Mouse (Mus musculus) heart, embryonic 12.5 days (tissue): ENCODE data around the gene Clybl. TPM values are rescaled to one million over a fixed set of nuclear protein-coding genes. Genes with fewer than 3 reads are reported as not detected.

Experiments
- ATAC-seq: fragments of 200-750 bp; cut with Nextera tagmentation; 2 replicates; pipeline ENCODE4 v1.8.0; 2017; ENCODE audit warnings: moderate TSS enrichment, moderate library complexity; ENCODE audit not compliant: insufficient number of reproducible peaks, low FRiP score
- H3K27ac ChIP-seq: fragments of 300-500 bp; sonication (generic); 2 replicates; pipeline ENCODE4 v1.5.1; 2016; ENCODE audit warnings: mild to moderate bottlenecking, moderate library complexity; ENCODE audit not compliant: poor library complexity, severe bottlenecking
- H3K27me3 ChIP-seq: fragments of 300-500 bp; sonication (generic); replicated peaks from 2 replicates; pipeline ENCODE4 v1.6.1; 2016; ENCODE audit warnings: mild to moderate bottlenecking, moderate library complexity
- H3K36me3 ChIP-seq: fragments of 300-500 bp; sonication (generic); 2 replicates; pipeline ENCODE4 v1.6.1; 2016; ENCODE audit warnings: mild to moderate bottlenecking, moderate library complexity
- H3K4me1 ChIP-seq: fragments of 300-500 bp; sonication (generic); replicated peaks from 2 replicates; pipeline ENCODE4 v1.6.1; 2016; ENCODE audit warnings: mild to moderate bottlenecking
- H3K4me2 ChIP-seq: fragments of 300-500 bp; sonication (generic); 2 replicates; pipeline ENCODE4 v1.6.1; 2016; ENCODE audit warnings: mild to moderate bottlenecking, moderate library complexity
- H3K4me3 ChIP-seq: fragments of 300-500 bp; sonication (generic); 2 replicates; pipeline ENCODE4 v1.5.1; 2016; ENCODE audit warnings: mild to moderate bottlenecking
- H3K9ac ChIP-seq: fragments of 300-500 bp; sonication (generic); 2 replicates; pipeline ENCODE4 v1.6.1; 2016; ENCODE audit warnings: mild to moderate bottlenecking, moderate library complexity
- H3K9me3 ChIP-seq: fragments of 300-500 bp; sonication (generic); replicated peaks from 2 replicates; pipeline ENCODE4 v1.6.1; 2016; ENCODE audit warnings: mild to moderate bottlenecking, moderate library complexity
- WGBS: fragments of 180-500 bp; shearing (Covaris S2); methylation state at CpG from one replicate; pipeline ENCODE4 v1.1.7; 2016; 5-methylcytosine and 5-hydroxymethylcytosine counted together
- polyA plus RNA-seq: library from polyadenylated mRNA; unstranded; fragments of >200 nt; fragmentation: Nextera tagmentation; extraction: Ambion mirVana; gene quantifications from 2 replicates; pipeline ENCODE4 v1.2.1, GENCODE M21; 2016

The Clybl gene
- polyA plus RNA-seq, 1 experiment from 2014 or later: 72.8 TPM

DNA sequence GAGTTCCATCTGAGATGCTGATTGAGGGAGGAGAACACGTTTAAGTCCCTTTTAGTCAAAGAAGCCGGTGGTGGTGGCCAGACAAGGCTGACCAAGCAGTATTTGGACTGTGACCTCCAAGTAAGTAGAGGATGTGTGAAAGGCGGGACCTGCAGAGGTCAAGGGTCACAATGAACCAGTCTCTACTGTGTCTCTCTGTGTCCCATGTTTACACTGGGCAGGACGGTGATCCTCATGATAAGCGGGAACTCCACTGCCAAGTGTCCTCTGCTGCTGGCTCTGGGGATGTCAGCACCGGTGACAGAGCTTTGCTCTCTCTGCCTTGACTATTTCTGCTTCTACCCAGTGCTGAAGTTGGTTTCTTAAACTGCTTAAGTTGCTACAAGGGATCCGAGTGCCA is 10.5 kb upstream of the Clybl start:
- H3K4me2 ChIP-seq: no peak overlapping the region
- H3K27me3 ChIP-seq: peaks cover 6% of the 10 kb centered on the region; the same call in 1 of the 2 replicates
- no peaks in the 10 kb centered on the region for H3K4me1 ChIP-seq
- ATAC-seq: no peak
- 72% methylated on average over 7 of the region's 7 CpGs for WGBS
- no peaks in the 10 kb centered on the region for H3K9me3 ChIP-seq
- no peak overlapping the region for H3K9ac ChIP-seq
- H3K27ac ChIP-seq: no peak overlapping the region
- no peaks in the 10 kb centered on the region for H3K36me3 ChIP-seq
- H3K4me3 ChIP-seq: no peak overlapping the region

DNA sequence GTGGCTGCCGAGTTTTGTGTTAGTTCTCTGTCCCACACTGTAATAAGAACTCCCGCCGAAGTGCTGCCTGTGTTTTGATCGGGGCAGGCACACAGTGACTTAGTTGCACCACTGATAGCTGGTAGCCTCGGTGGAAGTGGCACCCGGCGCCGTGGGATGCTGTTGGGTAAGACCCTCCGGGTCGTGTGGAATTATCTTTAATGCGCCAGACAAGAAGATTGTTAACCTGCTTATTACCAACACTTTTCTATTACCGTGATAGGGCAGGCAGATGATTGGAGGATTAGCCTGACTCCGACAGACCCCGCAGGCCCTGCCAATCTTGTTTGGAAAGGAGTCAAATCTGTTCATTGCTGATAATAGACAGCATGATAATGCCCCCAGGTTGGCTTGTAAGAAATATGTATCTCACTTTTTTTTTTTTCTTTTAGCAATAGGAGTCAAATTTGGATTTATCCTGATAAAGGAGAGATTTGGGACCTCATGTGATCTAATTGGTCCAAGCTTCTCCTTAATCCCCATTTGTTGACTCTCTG is 5.2 kb upstream of the Clybl start:
- H3K9ac ChIP-seq: no peak overlapping the region
- no peak overlapping the region for H3K27ac ChIP-seq
- no peaks in the 10 kb centered on the region for H3K9me3 ChIP-seq
- H3K4me3 ChIP-seq: no peak overlapping the region
- H3K27me3 ChIP-seq: peaks cover 3% of the 10 kb centered on the region; the same call in 1 of the 2 replicates
- WGBS: 74% methylated on average over 14 of the region's 14 CpGs
- peaks cover 12% of the 10 kb centered on the region for H3K4me1 ChIP-seq
- ATAC-seq: no peak
- no peaks in the 10 kb centered on the region for H3K36me3 ChIP-seq
- H3K4me2 ChIP-seq: no peak overlapping the region

DNA sequence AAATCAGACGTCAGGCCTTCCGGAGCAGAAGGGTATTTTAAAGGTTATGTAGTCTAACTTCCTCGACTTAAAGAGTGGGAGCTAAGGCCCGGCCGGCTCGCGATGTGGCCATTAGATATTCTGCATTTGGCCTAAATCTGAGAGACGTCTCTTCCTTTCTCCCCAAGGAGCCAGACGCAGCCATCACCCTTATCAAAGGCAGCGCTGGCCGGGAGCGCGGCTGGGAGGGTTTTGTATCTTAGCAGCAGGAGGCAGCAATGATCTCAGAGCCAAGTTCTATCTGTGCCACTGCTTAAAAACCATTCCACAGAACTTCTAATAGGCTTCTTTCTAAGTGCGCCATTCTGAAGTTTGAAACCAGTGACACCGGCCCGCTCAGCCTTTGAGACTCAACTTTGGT is 2.2 kb upstream of the Clybl start:
- H3K27me3 ChIP-seq: 0 out of 2 replicates have a peak, but pooled peaks cover 3% of the 10 kb centered on the region
- no peaks in the 10 kb centered on the region for H3K36me3 ChIP-seq
- no peaks in the 10 kb centered on the region for H3K9me3 ChIP-seq
- no peak overlapping the region for H3K9ac ChIP-seq
- 25% methylated on average over 16 of the region's 16 CpGs for WGBS
- ATAC-seq: no peak
- 0 out of 2 replicates have a peak overlapping the region, but pooled peaks have one; percentile 6 for H3K4me2 ChIP-seq
- H3K27ac ChIP-seq: no peak overlapping the region
- H3K4me1 ChIP-seq: peaks cover 24% of the 10 kb centered on the region
- no peak overlapping the region for H3K4me3 ChIP-seq

DNA sequence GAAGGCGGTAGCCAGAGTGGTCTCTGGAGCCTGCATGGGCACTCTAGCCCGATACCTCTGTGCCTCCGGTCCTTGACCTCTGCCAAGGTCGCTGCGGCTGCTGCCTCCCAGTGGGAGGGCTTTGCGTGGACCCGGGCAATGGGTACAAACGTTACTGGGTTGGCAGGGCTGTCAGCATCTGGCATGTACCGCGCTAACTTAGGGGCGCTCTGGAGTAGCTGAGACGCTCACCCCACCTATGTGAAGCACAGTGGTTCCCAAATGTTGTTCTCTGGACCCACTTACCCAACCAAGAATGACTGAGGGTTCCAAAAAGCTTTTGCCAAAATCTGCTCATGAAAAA is 282 bp downstream of the Clybl start:
- 0% methylated on average over 12 of the region's 12 CpGs for WGBS
- peak overlapping the region; percentile 89 for H3K4me3 ChIP-seq
- H3K4me2 ChIP-seq: peak overlapping the region; percentile 76
- H3K27me3 ChIP-seq: 0 out of 2 replicates have a peak, but pooled peaks cover 3% of the 10 kb centered on the region
- peak overlapping the region; percentile 55 for H3K27ac ChIP-seq
- H3K4me1 ChIP-seq: peaks cover 24% of the 10 kb centered on the region
- H3K9ac ChIP-seq: peak overlapping the region; percentile 84
- no peaks in the 10 kb centered on the region for H3K9me3 ChIP-seq
- no peaks in the 10 kb centered on the region for H3K36me3 ChIP-seq
- peak; percentile 58 for ATAC-seq

DNA sequence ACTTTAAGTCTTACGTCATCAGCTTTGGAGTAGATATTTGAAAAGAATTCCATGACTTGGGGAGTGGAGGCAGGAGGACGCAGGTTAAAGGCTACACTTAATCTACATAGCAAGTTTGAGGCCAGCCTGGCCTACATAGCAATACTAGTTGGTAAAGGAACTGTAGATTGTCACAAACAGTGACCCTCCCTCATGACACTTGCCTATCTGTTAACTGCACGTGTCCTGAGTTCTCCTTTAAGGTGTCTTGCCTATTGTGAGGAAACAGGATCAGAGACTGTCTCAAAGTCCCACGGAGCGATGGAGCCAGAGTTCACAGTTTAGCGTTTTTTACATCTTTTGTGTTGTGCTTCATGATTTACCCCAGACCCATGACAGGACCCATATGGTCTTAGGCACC is 716 bp downstream of the Clybl start:
- no peak for ATAC-seq
- 68% methylated on average over 6 of the region's 6 CpGs for WGBS
- Histone ChIP-seq H3K27me3 (0 out of 2 replicates have a peak, but pooled peaks cover 3% of the 10 kb centered on the region), H3K9ac (no peak overlapping the region), H3K36me3 (no peaks in the 10 kb centered on the region), H3K4me2 (peak overlapping the region; percentile 76), H3K4me1 (peaks cover 24% of the 10 kb centered on the region), H3K9me3 (no peaks in the 10 kb centered on the region), H3K27ac (no peak overlapping the region), H3K4me3 (peak overlapping the region; percentile 89)

DNA sequence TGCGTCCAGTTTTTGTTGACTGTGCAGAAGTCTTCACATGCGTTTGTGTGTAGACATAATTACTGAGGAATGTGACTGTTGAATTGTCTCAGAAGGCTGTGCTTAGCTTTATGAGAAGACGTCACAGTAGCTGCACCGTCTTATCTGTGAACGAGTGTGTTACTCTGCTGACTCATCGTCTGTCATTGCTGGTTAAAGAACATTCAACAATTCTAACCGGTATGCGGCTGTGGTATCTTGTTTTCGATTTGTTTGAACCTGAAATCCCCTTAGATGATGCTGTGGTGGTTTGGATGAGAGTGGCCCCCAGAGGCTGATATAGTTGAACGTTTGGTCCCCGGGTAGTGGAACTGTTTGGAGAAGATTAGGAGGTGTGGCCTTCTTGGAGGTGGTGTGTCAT is 2.5 kb downstream of the Clybl start:
- no peak overlapping the region for H3K4me3 ChIP-seq
- no peak for ATAC-seq
- H3K9me3 ChIP-seq: no peaks in the 10 kb centered on the region
- 45% methylated on average over 11 of the region's 11 CpGs for WGBS
- no peaks in the 10 kb centered on the region for H3K36me3 ChIP-seq
- H3K4me2 ChIP-seq: no peak overlapping the region
- peaks cover 24% of the 10 kb centered on the region for H3K4me1 ChIP-seq
- H3K9ac ChIP-seq: no peak overlapping the region
- no peak overlapping the region for H3K27ac ChIP-seq
- H3K27me3 ChIP-seq: no peaks in the 10 kb centered on the region

DNA sequence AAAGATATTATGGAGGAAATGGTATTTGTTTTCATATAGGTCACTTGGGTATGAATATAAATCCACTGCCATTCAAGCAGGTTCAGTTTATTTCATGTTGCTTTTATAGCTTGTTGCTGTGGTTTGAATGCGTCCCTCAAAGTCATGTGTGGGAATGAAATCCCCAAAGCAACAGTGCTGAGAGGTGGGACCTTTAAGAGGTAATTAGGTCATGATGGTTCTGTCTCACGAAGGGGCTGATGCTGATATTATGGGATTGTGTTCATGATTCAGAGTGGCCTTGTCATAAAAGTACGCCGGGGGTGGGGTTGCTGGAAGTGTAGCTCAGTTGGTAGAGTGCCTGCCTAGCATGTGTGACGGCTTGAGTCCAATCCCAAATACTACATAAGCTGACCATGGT is 6.7 kb downstream of the Clybl start:
- H3K4me2 ChIP-seq: no peak overlapping the region
- H3K9ac ChIP-seq: peak overlapping the region; percentile 41; the same call in 1 of the 2 replicates
- H3K27me3 ChIP-seq: no peaks in the 10 kb centered on the region
- H3K9me3 ChIP-seq: no peaks in the 10 kb centered on the region; the same call in 1 of the 2 replicates
- no peak overlapping the region for H3K4me3 ChIP-seq
- H3K4me1 ChIP-seq: peaks cover 6% of the 10 kb centered on the region; the same call in 1 of the 2 replicates
- ATAC-seq: no peak
- WGBS: 92% methylated on average over 5 of the region's 5 CpGs
- H3K27ac ChIP-seq: no peak overlapping the region
- no peaks in the 10 kb centered on the region for H3K36me3 ChIP-seq

DNA sequence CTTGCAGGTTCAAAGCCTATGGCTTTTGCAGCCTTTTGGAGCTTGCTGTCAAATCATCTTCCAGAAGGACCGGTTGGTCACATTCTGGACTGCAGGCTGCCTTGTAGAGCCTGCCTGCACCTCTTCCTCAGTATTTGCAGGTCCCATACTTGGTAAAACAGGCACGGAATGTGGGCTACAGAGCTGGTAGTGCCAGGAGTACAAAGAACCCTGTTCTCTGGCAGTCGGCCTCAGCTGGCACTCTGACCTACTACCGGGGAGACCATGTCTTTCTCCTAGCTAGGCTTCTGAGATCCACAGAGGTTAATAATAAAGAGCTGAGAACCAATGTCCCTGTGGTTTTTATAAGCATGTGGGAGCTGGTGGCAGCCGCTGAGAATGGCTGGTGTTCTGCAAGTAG is 8.4 kb downstream of the Clybl start:
- no peak for ATAC-seq
- Histone ChIP-seq H3K9ac (no peak overlapping the region), H3K4me3 (no peak overlapping the region), H3K4me1 (no peaks in the 10 kb centered on the region), H3K27ac (no peak overlapping the region), H3K36me3 (no peaks in the 10 kb centered on the region), H3K9me3 (no peaks in the 10 kb centered on the region; the same call in 1 of the 2 replicates), H3K4me2 (no peak overlapping the region), H3K27me3 (no peaks in the 10 kb centered on the region)
- WGBS: 76% methylated on average over 5 of the region's 5 CpGs

DNA sequence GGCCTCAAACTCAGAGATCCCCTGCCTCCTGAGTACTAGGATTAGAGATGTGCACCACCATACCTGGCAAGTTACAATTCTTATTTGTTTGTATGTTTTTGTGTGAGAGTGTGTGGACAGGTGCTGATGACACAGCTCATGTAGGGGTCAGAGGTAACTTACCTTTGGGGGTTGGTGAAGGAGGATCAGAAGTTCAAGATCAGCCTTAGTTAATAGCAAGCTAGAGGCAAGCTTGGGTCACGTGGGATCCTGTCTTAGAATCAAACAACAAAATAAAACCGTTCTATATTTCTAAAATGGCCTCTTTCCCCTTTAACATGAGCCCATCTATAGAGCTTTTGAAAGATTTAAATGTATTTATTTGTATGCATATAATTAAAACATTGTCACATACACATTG is 9.0 kb downstream of the Clybl start:
- no peak overlapping the region for H3K9ac ChIP-seq
- H3K4me3 ChIP-seq: no peak overlapping the region
- WGBS: 17% methylated on average over 2 of the region's 2 CpGs
- no peak overlapping the region for H3K27ac ChIP-seq
- no peaks in the 10 kb centered on the region for H3K4me1 ChIP-seq
- no peaks in the 10 kb centered on the region for H3K27me3 ChIP-seq
- no peaks in the 10 kb centered on the region; the same call in 1 of the 2 replicates for H3K9me3 ChIP-seq
- H3K36me3 ChIP-seq: no peaks in the 10 kb centered on the region
- no peak overlapping the region for H3K4me2 ChIP-seq
- no peak for ATAC-seq

DNA sequence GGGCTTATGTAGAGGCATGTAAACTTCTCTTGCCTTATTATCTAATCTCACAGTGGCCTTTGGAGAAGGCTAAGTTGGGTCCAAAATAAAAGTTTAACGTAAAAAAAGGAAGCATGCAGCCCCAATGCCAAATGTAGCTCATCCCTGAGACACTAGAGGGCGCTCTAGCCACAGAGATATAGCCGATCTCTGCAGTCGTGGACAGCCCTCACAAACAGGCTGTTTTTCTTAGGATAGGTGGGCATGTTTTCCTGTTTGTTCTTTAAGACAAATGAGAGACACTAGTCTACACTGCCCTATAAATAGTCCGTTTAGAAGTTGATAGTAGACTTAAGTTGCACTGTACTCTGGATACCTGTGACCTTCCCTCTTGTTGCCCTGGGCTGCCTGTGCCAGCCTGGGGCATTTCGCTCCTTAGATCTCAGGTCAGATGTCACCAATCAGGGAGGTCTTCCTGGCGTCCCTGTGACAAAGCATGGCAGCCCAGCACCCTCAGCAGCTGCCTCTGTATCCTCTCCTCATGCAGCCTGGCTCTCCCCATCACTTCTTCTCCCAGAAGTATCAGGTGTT is 9.5 kb downstream of the Clybl start:
- 13% methylated on average over 7 of the region's 7 CpGs for WGBS
- no peaks in the 10 kb centered on the region; the same call in 1 of the 2 replicates for H3K9me3 ChIP-seq
- H3K27ac ChIP-seq: no peak overlapping the region
- no peaks in the 10 kb centered on the region for H3K4me1 ChIP-seq
- no peaks in the 10 kb centered on the region for H3K27me3 ChIP-seq
- no peak overlapping the region for H3K4me2 ChIP-seq
- no peak for ATAC-seq
- no peaks in the 10 kb centered on the region for H3K36me3 ChIP-seq
- no peak overlapping the region for H3K9ac ChIP-seq
- H3K4me3 ChIP-seq: no peak overlapping the region

DNA sequence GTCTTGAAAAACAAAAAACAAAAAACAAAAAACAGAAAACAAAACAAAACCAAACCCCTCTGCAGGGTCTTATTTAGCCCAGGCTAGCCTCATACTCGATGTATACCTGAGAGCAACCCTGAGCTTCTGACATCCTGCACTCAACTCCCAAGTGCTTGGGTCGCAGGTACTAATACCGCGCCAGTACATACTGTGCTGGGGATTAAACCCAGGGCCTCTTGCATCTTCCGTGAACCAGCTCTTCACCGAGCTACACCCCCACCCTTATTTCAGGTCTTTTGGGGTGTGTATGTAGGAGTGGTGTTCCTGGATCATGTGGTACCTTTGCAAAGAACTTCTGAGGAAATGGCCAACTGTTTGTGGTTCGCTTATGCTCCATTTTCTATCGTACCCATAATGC is 13.1 kb downstream of the Clybl start:
- no peak for ATAC-seq
- Histone ChIP-seq H3K4me2 (no peak overlapping the region), H3K9ac (no peak overlapping the region), H3K9me3 (peaks cover 11% of the 10 kb centered on the region), H3K4me1 (no peaks in the 10 kb centered on the region), H3K36me3 (no peaks in the 10 kb centered on the region), H3K27ac (no peak overlapping the region), H3K27me3 (no peaks in the 10 kb centered on the region), H3K4me3 (no peak overlapping the region)
- 95% methylated on average over 8 of the region's 8 CpGs for WGBS

DNA sequence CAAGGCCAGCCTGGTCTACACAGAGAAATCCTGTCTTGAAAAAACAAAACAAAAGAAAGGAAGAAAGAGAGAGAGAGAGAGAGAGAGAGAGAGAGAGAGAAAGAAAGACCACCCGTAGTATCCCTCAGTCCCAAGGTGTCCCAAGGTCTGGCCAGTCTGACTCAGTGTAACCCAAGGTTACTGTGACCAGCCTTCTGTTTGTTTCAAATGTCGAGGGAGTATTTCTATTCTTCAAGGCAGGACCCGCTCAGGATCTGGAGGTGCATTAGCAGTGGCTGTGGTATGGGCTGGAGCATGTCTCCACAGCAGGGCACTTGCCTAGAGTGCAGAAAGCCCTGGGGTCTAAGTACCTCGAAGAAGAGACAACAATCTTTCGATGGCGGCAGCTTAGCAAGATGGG is 15.3 kb downstream of the Clybl start:
- Histone ChIP-seq H3K27me3 (no peaks in the 10 kb centered on the region), H3K9me3 (peaks cover 11% of the 10 kb centered on the region), H3K9ac (no peak overlapping the region), H3K36me3 (no peaks in the 10 kb centered on the region), H3K27ac (no peak overlapping the region), H3K4me1 (no peaks in the 10 kb centered on the region), H3K4me3 (no peak overlapping the region), H3K4me2 (no peak overlapping the region)
- ATAC-seq: no peak
- WGBS: 69% methylated on average over 6 of the region's 6 CpGs
